Mouse (Mus musculus) G1E (cell line): ENCODE results near the gene Bloc1s4.

ENCODE experiments used
- CTCF ChIP-seq: IDR thresholded peaks from 2 replicates; pipeline ENCODE4 v1.5.1; 2012; ENCODE audit warnings: low read depth, low read length, inconsistent platforms, mixed read lengths
- TAL1 ChIP-seq: conservative IDR thresholded peaks from 2 replicates; pipeline ENCODE4 v1.6.1; 2012; ENCODE audit warnings: low read depth, low read length, inconsistent platforms, mixed read lengths

DNA sequence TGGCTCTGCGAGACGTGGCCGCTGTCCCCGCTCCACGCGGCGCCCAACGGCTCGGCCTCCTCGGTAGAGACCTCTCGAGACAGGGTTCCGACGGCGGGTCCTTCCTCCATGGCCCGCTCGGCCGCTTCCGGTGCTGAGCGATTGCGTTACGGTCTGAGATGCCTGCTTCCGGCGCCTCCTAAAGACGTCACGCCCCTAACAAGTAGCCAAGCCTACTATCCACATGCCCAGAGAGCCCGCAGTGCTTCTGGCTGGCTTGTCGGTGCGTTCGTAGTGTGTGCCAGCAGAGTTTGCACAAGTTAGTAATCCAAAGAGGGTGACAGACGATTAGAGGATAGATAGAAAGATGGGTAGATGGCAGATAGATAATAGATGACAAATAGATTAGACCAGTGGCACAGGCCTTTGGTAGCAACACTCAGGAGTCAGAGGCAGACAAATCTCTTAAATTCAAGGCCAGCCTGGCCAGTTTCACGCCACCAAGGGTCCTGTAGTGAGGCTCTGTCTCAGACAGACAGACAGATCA, at the start of gene Bloc1s4:
- TF ChIP-seq TAL1, result no peak
- no peak for TF ChIP-seq CTCF
